Mouse (Mus musculus) duodenum, adult 2 months (tissue): ENCODE results near the gene Cstl1. TPM values are rescaled to one million over a fixed set of nuclear protein-coding genes. Genes with fewer than 3 reads are reported as not detected.

Source experiments
- polyA plus RNA-seq: library from polyadenylated mRNA; depleted of rRNA; stranded (reverse); fragments of >200 nt; gene quantifications from 2 replicates; pipeline ENCODE4 v1.2.3, GENCODE M21; 2012; ENCODE audit warnings: low replicate concordance; rRNA removed

Cstl1 gene
- polyA plus RNA-seq: not detected in 2 replicates

DNA sequence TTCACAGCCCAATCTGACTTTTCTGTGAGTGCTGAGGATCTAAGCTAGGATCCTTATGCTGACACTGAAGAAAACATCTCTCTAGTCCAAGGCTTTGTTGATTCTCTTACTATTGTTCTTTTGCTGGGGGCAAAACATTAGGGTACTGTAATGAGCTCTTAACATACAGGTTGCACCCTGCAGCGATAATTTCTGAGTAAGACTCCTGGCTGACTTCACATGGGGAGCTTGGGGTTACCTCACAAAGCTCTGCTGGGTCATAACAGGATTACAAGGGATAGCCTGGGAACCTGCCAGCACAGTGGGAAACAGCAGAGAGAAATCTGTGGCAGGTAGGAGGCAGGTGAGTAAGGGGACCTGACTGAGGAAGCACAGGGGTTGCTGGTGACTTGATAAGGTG is at the start of gene Cstl1:
Cstl1 (plus strand) TSS at position 301 of the 400 bp plus-strand sequence.

DNA sequence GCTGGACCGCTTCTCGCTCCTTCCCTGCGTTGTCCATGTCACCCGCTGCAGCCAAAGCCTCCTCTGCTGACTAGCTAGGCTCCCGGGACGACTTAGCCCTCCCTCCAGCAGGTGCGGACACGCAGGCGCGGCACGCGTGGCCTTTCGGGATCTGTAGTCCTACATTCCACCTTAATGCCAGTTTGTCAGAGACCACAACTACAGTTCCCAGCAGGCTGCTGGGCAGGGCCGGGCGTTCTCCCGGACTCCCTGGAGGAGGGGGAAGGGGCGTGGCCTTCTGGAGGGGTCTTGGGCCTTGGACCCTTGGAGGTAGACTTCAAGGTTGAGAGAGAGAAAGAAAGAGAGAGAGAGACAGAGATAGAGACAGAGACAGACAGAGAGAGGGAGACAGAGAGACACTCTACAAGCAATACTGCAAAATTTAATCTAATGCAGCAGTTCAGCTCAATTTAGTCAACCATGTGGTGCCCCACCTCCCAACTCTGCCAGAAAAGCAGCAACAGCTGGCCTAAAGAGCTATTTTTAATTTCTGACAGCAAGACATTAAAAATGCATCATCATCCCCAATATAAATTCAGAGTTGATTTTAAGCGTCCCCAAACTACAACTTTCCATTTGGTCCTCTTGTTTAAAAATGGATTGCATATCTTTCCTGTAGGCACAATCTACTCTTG is 17.7 kb upstream of the Cstl1 start, which contains the start of gene Napb:
Napb (minus strand) TSS at position 141 of the 674 bp plus-strand sequence.

GRCm38 (mm10) chr2:148771397-148771796 is 21.2 kb downstream of the Cstl1 start, which contains the start of gene Cst11:
Cst11 (minus strand) TSS chr2:148771497.

GRCm38 (mm10) chr2:148781709-148782108 is 31.6 kb downstream of the Cstl1 start, which contains the start of gene 8030411F24Rik:
8030411F24Rik (plus strand) TSS chr2:148782009.

GRCm38 (mm10) chr2:148789142-148789541 is 39.0 kb downstream of the Cstl1 start, which contains the start of gene Cst12:
Cst12 (plus strand) TSS chr2:148789361.

GRCm38 (mm10) chr2:148798485-148798884 is 48.3 kb downstream of the Cstl1 start, which contains the start of gene Cst8:
Cst8 (plus strand) TSS chr2:148798785.

Other genes starting within 250 kb of the Cstl1 start
- 6.1 and 8.4 TPM in 2 replicates for gene Nxt1, start 77.8 kb upstream of the Cstl1 start, polyA plus RNA-seq
- 2.6 and 4.0 TPM in 2 replicates for gene Gzf1, start 69.3 kb upstream of the Cstl1 start, polyA plus RNA-seq
- 0.06 and 0.07 TPM in 2 replicates for gene Napb, start 17.9 kb upstream of the Cstl1 start, polyA plus RNA-seq
- gene Cst11, start 21.1 kb downstream of the Cstl1 start, polyA plus RNA-seq: not detected in 2 replicates
- gene 8030411F24Rik, start 31.7 kb downstream of the Cstl1 start, polyA plus RNA-seq: not detected in 2 replicates
- gene Cst12, start 39.0 kb downstream of the Cstl1 start, polyA plus RNA-seq: not detected in 2 replicates
- not detected in 2 replicates for gene Cst8, start 48.4 kb downstream of the Cstl1 start, polyA plus RNA-seq
- gene Cst13, start 69.7 kb downstream of the Cstl1 start, polyA plus RNA-seq: not detected in 2 replicates
- gene Cst9, start 84.8 kb downstream of the Cstl1 start, polyA plus RNA-seq: not detected in 2 replicates
- not detected in 2 replicates for gene 9230104L09Rik, start 114.7 kb downstream of the Cstl1 start, polyA plus RNA-seq
- 303 and 431 TPM in 2 replicates for gene Cst3, start 125.3 kb downstream of the Cstl1 start, polyA plus RNA-seq